Mouse (Mus musculus) left cerebral cortex, adult 8-10 months (tissue): ENCODE measurements around the gene Patj. TPM values are rescaled to one million over a fixed set of nuclear protein-coding genes. Genes with fewer than 3 reads are reported as not detected.

ENCODE experiments used
- DNase-seq, 2 experiments: peaks; one replicate each; pipeline ENCODE4 v3.0.0; 2022; ENCODE audit warnings: low spot score in 2 of 2
- total RNA-seq, 4 experiments: library from RNA; stranded (reverse); gene quantifications; 2 replicates each; pipeline ENCODE4 v1.2.4; 2022

Patj gene
- total RNA-seq, 4 experiments from 2014 or later: 11.8 to 20.9 (median 16.6) TPM

DNA sequence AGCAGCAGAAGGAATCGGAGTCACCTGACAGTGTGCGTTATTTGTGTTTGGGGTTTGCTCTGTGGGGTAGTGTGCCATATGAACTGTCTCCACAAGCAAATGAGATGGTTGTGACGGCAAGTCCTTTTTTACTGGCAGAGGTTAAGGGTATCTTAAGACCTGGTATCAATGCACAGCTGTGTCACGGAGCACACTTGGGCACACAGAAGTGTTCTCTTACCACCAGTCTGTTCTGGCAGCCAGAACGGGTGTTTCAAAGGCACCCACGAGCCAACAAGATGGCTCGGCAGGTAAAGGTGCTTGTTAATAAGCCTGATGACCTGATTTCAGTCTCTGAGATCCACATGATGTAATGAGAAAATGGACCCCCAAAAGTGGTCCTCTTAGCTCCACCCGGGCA lies 243.1 kb downstream of the Patj start:
- no peak for DNase-seq

DNA sequence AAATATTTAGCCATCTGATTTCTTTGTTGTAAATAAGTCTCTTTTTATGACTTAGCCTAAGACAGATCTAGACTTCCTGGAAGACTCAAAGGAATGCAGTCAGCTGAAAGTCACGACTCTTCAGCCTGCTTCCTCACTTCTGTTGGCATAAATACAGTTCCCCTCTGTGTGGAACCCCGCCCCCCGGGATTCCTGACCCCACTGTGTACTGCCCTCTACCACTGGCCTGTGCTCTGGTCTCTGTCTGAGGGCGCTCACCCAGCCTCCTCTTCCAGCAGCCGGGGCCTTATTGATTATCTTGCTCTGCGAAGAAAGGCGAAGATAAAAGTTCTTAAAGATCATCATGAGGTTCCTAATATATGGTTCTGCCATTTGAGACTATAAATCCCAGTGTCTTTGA lies 258.1 kb downstream of the Patj start:
- no peak for DNase-seq

DNA sequence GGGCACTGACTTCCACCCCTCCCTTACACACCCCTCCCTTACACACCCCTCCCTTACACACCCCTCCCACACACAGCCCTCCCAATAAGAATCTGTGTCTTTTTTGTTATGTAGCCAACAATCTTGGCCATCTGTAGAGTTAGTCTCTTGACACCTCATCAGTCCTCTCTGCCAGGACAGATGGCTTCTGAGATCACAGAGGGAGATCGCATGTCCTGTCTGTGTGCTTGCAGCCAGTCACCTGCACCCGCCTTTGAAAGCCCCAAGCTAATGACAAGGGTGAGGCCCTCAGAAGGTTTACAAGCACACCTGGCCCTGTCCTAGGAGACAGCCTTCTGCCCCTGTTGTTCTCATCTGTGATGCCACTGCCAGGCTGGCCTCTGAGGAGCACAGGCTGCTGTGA lies 258.8 kb downstream of the Patj start:
- no peak for DNase-seq

DNA sequence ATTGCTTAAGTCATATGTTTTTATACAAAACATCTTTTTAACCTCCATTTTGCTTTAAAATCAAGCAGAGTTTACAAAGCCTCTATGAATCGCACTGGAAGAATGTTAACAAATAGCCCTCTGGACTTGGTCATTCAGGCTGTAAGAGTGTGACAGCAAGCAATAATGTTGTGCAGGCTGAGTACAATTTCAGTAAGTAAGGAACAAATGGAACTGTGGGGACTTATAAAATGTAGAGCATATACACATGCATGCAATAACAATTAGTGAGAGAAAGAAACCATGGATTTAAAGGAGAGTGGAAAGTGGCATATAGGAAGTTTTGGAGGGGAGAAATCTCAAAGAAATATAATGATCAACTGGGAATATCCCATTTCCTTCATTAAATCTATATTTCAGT lies 261.2 kb downstream of the Patj start:
- no peak for DNase-seq

DNA sequence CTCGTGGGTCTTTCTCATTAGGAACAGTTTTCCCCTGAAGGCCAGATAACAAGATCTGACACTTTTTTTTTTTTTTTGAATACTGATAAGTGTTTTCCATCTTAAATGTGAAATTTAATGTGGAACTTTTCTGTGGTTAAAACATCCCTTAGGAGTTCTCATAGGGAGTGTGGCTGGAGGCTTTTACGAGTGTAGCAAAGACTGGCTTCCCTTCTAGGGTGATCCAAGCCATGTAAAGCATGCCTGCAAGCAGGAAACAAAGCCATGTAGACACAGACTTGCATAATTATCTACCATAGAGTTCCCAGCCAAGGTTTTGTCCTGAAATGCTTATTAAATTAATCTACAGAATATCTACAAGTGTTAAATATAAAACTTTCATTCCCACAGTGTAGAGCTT lies 263.4 kb downstream of the Patj start:
- no peak for DNase-seq

DNA sequence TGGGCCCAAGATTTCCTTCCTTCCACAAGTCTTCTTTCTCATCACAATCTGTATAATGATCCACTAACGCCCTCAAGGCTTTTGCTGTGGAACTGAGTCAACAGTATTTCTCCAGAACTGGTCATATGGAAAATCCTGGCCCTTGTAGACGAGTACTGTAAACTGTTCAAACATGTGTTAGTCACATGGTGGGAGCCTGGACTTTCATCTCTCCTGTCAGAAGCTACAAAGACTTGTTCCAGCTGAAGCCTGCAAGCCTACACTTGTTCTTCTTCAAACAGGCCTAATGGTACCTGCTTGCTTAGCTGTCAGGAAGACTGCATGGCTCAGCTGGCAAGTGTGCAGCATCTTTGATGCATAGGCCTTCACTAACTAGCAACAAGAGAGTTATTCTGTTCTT lies 264.9 kb downstream of the Patj start:
- DNase-seq: no peak

DNA sequence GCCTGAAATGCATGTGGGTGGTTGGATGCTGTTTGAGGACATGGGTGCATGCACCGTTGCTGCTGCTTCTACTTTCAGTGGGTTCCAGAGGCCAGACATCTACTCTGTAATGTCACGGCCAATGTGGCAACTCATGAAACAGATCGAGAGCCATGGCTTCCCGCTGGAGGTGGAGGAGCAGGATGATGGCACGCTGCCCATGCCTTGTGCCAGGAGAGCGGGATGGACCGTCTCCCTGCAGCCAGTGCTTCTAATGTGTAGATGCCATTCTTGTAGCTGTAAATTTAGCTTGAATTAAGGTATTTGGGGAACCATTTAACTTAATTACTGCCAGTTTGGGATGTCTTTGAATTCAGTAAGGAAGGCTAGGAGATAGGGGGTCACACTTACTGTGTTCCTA lies 270.3 kb downstream of the Patj start:
- DNase-seq: no peak

DNA sequence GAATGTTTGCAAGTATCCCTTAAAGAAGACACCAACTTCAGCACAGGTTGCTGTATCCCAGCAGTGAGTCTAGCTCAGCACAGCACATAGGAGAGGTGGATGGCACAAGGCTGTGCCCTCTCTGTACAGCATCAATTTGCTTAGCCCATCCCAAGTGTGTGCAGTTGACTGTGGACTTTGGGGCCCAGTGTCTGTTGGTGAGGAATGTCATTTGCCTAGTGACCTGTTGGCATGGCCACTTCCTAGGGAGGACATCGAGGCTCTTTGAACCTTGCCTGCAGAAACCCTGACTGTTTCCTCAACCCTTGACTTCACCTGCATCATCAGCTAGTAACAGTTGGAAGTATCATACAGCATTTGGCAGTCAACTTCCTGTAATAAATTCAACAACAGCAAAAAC lies 270.9 kb downstream of the Patj start:
- DNase-seq: no peak

DNA sequence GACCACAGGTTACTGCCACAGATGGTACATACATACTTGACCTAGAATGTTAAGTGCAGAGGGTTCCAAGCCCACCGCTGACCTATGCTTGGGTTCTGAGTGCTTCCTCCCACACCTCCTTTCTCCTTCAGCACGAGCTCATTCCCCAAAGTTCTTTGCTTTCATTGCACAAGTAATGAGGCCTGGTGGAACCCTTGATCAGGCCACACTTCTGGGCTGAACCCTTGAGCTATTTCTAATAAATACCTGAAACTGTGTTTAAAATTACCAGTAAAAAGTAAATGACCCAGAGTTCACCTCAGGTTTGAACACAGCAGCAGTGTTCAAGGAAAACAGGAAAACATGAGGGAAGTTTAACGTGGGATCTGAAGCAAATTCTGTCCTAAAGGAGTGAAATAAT lies 271.4 kb downstream of the Patj start:
- no peak for DNase-seq

DNA sequence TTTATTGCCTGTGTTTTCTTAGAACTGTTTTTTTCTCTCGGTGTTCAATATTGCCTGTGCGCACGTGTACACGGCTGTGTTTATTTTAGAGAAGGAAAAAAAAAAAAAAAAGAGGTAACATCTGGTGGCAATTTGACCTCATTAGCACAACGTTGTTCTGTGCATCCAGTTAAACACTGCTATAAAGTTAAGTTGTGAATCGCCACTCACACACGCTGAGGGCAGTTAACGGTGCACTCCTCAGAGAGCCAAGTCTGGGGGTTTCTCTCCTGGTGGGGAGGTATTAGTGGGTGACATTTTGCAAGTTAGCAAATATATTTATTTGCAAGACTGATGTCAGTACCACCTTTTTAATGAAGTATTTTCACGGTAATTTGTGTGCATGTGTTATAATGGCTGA lies 281.9 kb downstream of the Patj start:
- no peak for DNase-seq

DNA sequence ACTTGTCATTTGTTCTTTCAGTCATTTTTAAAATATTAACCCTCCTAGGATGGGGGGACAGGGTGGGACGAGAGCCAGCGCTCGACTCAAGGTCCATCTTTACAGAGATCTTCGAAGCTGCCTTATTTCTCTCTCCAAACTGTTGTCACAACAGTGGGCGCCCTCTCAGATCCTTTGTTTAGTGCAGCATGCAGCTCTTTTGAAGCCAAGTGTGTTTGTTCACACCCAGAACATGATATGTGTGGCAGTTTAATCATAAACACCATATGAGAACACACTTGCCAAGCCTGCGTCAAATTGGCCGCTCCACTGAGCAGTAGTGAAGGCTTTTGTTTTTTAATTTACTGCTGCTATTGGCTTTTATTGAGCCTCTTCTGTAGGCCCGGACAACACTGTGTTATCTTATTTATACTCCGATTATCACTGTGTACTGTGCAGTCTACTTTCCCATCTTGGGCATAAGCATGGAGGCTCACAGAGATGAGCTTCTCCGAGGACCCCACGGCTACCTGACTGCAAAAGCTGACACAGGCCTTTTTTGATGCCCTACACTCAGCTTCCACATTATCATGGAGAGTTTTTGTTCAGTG lies 291.2 kb downstream of the Patj start:
- no peak for DNase-seq

DNA sequence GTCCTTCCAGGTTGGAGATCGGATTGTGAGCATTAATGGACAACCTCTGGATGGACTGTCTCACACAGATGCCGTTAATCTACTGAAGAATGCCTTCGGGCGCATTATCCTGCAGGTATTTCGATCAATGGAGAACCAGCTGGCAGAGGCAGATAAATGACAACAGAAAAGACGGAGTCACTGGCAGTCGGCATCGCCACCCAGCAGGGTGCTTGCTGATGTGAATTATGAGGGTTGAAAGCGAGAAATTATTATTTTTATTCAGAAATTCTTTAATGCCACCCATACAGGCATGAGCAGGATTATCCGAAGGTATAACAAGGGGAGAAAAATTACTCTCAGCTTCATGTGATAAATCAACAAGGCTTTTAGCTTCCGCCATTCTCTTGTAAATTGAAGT lies 292.5 kb downstream of the Patj start:
- DNase-seq: no peak

DNA sequence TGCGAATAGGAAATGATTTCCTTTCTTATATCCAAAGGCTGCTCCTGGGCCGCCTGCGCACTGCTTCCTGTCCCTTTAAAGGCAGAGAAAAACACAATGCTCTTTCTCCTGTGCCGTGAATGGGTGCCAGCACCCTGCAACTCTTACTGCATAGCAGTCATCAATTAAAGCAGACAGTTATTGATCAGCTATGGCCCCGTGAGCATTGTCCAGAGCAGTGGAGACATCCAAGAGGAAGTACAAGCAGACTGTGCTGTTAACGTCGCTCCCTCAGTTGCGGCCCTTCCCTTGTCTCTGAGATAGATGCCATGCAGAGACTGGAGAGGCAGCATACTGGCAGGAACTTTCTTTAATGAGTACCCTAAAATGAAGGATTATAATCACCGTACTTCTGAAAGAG lies 292.9 kb downstream of the Patj start:
- DNase-seq: no peak

DNA sequence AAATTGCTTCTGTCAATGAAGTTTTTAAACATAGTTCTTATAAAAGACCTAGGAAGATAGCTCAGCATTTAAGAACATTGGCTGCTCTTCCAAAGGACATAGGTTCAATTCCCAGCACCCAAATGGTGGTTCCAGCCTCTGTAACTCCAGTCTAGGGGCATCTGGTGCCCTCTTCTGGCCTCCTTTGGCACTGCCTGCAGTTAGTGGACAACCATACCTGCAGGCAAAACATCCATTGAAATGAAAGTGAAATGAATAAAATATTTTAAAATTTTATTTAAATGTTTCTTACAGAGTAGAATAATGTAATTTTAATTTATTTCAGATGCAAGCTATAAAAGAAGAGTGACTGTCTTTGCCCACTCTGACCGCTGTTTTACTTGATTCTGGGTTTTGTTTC lies 294.4 kb downstream of the Patj start:
- no peak for DNase-seq

DNA sequence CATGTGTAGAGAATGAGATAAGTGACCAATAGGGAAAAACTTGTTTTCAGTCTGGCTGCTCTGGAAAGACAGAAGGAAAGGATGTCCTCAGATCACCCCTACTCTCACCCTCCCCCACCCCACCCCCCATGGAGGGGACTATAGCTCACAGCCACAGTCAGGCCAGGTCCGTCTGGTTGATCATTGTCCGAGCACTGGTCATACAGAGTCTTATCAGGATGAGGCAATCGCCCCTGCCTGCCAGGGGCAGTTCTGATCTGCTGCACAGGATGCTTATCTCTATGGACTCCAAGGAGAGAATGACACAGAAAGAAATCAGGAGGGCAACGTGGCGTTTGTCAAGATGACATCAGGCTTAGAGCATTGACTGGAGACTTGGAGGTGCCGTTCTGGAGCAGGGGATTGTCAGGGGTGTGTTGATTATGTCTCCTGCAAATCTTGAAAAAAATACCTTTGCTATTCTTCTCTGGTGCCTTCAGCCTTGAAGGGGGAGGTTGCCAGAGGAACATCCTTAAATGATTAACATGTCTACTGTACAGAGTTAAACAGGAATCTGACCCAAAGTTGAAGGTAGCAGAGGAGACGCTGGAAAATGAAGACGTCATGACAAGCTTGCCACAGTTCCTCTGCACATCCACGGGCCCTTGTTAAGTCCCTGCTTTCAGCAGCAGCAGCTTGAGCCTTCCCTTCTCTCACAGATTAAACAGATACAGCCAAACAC lies 298.0 kb downstream of the Patj start:
- DNase-seq: no peak

DNA sequence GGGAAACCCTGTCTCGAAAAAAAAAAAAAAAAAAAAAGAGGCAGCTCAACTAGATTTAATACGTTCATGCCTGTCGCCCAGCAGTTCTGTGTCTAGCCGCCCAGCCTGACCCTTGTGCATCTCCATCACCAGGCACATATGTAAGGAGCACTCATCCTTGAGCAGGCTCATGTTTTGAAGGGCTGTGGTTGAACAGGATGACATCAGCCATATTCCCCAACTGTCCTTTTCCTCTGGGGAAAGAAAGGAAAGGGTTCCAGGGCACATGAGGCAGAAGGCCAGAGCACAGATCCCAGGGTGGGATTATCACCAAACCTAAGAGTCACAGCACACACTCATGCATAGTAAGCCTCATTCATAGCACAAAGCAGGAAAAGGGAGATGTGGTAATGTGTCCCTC lies 302.3 kb downstream of the Patj start:
- no peak for DNase-seq

DNA sequence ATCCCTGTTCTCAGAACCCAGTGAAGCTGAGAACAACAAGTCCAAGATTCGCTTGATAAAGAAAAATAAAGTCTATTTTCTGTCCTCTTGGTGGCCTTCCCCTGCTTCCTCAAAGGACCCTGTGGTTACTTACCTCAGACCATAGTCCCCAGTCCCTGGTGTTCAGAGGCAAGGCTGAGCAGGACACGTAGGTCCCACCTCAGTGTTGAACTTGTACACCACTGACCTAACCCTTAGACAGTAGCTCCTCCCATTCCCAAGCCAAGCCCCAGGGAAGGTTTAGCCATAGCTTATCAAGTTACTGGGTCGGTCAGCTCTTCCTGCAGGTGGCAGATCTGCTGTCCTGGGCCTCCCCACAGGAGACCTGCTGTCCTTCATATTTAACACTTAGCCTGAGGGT lies 303.3 kb downstream of the Patj start:
- no peak for DNase-seq

DNA sequence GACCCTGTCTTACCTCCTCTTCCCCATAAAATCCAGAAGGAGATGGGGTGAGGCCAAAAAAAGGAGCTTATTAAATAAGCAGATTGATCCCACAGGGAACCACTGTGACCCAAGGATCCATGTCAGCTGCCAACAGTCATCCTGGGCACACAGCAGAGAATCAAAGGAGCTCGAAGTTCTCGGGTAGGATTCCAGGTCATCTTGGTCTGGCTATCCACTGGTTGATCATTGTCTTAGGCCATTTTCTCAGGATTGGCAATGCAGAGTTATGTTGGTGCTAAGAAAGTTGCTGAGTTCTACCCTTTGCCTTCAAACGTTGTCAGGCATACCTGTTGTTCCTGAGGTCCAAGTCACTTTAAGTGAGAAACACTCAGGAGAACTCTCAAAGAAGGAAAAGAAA lies 304.6 kb downstream of the Patj start:
- no peak for DNase-seq

DNA sequence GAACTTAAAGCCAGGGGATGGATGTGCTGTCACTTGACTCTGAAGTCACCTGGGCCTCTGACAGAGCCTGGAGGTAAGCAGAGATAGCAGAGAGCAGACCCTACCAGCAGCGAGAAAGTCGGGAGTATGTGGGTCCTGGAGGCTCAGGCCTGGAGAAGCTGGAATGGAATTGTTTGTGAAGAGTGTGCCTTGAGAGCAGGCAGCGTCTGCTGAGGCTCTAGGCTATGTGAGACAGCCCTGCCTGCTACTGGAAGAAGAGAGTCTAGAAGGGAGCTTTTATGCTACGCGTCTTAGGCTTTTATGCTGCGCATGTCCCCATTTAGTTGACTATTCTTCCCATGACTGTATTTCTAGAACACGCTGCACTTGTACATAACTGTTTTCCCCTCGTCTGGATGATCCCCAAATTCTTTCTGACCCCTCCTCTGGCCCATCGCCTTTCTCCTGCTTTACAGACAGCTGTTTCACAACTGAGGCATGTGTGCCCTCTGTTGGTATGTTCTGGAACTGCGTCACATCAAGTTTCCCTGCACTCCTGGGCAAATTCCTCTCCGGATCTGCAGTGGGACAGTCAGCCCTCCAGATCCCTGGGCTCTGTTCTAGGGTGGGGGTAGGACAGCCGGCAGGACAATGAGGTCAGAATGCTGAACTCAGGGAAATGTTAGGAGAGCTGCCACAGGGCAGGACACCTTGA lies 306.8 kb downstream of the Patj start:
- DNase-seq: peak; percentile 13 to 76

DNA sequence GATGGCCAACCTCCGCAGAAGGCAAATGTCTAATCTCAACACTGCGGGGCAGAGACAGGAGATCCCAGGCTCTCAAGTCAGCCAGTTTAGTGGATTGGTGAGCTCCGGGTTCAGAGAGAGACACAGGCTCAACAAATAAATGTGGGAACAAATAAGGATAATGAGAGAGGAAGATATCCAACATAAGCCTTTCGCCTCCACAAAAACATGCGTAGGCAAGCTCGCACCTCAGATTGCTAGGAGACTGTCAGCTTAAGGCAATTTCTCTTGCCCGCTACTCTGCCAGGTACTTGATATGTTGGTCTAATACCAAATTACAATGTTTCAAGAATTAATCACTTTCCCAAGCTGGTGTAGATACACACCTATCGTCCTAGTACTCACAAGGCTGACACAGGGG lies 315.3 kb downstream of the Patj start:
- DNase-seq: no peak

DNA sequence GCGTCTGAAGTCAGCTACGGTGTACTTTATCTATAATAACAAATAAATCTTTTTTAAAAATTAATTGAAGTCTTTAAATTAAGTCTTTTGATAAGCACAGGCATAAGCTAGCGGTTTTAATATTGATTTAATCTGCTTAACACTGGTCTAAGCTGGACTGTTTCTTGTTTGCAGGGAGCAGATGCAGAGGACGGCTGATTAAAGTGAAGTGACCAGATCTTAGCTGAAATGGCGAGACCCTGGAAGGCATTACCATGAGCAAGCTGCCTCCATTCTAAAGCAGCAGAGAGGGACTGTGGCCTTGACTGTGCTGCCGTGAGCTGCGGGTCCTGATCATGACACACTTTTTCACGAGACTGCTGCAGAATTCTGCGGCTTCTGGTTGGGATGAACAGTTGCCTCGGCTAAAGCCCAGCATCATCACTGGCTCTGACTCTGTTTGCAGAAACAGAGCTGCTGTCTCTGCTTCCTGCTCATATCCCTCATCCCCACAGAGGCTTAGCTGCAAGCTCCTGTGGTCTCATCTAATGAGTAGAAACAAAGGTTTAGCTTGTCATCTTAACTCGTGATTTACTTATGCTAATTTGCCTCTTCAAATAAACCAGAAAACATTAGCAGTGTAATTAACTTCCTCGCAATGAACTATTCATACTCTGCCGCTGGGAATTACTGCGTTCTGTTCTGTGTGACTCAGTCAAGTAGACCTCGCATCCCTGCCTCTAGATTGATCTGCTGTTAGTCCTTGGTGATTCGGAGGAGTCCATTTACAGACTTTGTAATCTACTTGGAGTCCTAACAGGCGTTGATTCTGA lies 322.4 kb downstream of the Patj start:
- DNase-seq: no peak

DNA sequence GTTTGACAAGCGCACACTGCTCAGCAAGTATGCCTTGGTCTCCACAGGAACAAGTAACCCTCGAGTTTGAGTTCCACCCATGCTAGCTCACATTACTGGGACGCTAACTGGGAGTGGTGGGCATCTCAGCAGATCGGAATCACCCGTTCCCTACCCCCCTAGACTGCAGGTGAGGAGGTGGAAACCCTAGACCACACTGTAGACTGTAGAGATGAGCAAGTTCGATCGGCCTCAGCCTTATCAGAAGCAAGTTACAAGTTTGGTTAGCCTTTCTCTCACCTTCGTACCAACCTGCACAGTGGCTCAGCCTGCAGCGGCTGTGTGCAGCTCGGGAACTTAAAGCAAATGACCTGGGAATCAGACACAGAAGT lies 322.9 kb downstream of the Patj start:
- no peak for DNase-seq
